Mouse (Mus musculus) ES-E14 (cell line): ENCODE data around the gene Fras1.

Source experiments
- HCFC1 ChIP-seq: IDR thresholded peaks from 2 replicates; pipeline ENCODE4 v1.6.1; 2012; ENCODE audit warnings: low read length, inconsistent platforms, borderline replicate concordance; ENCODE audit not compliant: insufficient read depth
- MAFK ChIP-seq: IDR thresholded peaks from 2 replicates; pipeline ENCODE4 v1.6.1; 2014; ENCODE audit warnings: mild to moderate bottlenecking, low read depth, low read length, inconsistent platforms; ENCODE audit not compliant: insufficient read depth

DNA sequence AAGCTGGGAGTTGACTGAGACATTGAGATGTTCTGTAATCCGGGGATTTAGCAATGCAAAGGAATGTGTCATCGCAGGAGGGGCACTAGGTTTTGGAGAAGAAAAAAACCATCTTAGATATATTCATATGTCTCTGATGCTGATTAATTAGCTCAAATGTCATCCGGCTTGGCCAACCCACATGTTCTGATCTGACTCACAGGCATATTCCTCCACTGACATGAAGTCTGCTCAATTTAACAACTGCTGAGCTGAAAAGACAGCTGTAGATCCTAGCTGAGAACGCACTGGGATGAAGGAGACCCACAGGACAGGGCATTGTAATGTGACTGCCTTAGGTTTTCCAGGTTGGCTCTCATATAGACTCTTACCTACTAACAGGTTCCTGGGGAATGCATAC is 128.0 kb downstream of the Fras1 start:
- TF ChIP-seq HCFC1, result no peak
- no peak for TF ChIP-seq MAFK
